8 mouse cellular contexts compared by ENCODE assay signal in genomic region chr7:73389871-73390294, GRCm38 (mm10). TPM values are rescaled to one million over a fixed set of nuclear protein-coding genes. Genes with fewer than 3 reads are reported as not detected.
DNase-seq lines count a peak whose midpoint lies in the region; ATAC-seq and TF ChIP-seq lines count a peak whose summit lies in the region.

No protein-coding gene starts in this region.

- WGBS in heart, embryonic 15.5 days = 2% methylated on average over 15 of the region's 15 CpGs
- under 1% methylated on average over 15 of the region's 15 CpGs for WGBS in hindbrain, embryonic 12.5 days
- 3% methylated on average over 15 of the region's 15 CpGs for WGBS in lung, embryonic 14.5 days
- 4% methylated on average over 15 of the region's 15 CpGs for WGBS in stomach, embryonic 15.5 days

- no peaks in the 10 kb centered on the region for H3K9me3 ChIP-seq in heart, embryonic 15.5 days (replicated peaks)
- H3K9me3 ChIP-seq in hindbrain, embryonic 12.5 days (replicated peaks) = no peaks in the 10 kb centered on the region
- no peaks in the 10 kb centered on the region for H3K9me3 ChIP-seq in lung, embryonic 14.5 days (ENCODE audit: low read depth, low read length)
- no peaks in the 10 kb centered on the region for H3K9me3 ChIP-seq in stomach, embryonic 15.5 days

- peak overlapping the region; percentile 94 for H3K4me2 ChIP-seq in heart, embryonic 15.5 days
- peak overlapping the region; percentile 80 for H3K4me2 ChIP-seq in hindbrain, embryonic 12.5 days (replicated peaks)
- H3K4me2 ChIP-seq in lung, embryonic 14.5 days = peak overlapping the region; percentile 79
- H3K4me2 ChIP-seq in stomach, embryonic 15.5 days = peak overlapping the region; percentile 73

- H3K27me3 ChIP-seq in heart, embryonic 15.5 days = peaks cover 37% of the 10 kb centered on the region
- no peaks in the 10 kb centered on the region for H3K27me3 ChIP-seq in hindbrain, embryonic 12.5 days
- no peaks in the 10 kb centered on the region for H3K27me3 ChIP-seq in lung, embryonic 14.5 days (ENCODE audit: insufficient read depth, low read length)
- no peaks in the 10 kb centered on the region for H3K27me3 ChIP-seq in stomach, embryonic 15.5 days (replicated peaks)

- no peak overlapping the region for H3K27ac ChIP-seq in heart, embryonic 15.5 days
- peak overlapping the region; percentile 94 for H3K27ac ChIP-seq in hindbrain, embryonic 12.5 days
- peak overlapping the region; percentile 98 for H3K27ac ChIP-seq in lung, embryonic 14.5 days (ENCODE audit: low read depth)
- H3K27ac ChIP-seq in stomach, embryonic 15.5 days = peak overlapping the region; percentile 79
- H3K27ac ChIP-seq in left cerebral cortex, adult 2 months = no peak overlapping the region

- H3K36me3 ChIP-seq in heart, embryonic 15.5 days = no peaks in the 10 kb centered on the region
- H3K36me3 ChIP-seq in hindbrain, embryonic 12.5 days = peaks cover 9% of the 10 kb centered on the region
- 0 out of 2 replicates have a peak, but pooled peaks cover under 1% of the 10 kb centered on the region for H3K36me3 ChIP-seq in lung, embryonic 14.5 days (ENCODE audit: insufficient read depth)
- H3K36me3 ChIP-seq in stomach, embryonic 15.5 days = no peaks in the 10 kb centered on the region

- ATAC-seq in heart, embryonic 15.5 days (replicated peaks; ENCODE audit: insufficient number of reproducible peaks, insufficient read depth, low FRiP score, low read depth) = no peak
- 0 out of 2 replicates have a peak, but pooled peaks have one; percentile 17 for ATAC-seq in hindbrain, embryonic 12.5 days (ENCODE audit: low FRiP score)
- peak; percentile 13; the same call in 1 of the 2 replicates for ATAC-seq in lung, embryonic 14.5 days (ENCODE audit: insufficient read depth)
- ATAC-seq in stomach, embryonic 15.5 days (ENCODE audit: insufficient read depth, low FRiP score, low read depth) = no peak

- peak overlapping the region; percentile 74 for H3K4me3 ChIP-seq in heart, embryonic 15.5 days
- H3K4me3 ChIP-seq in hindbrain, embryonic 12.5 days = peak overlapping the region; percentile 75
- H3K4me3 ChIP-seq in lung, embryonic 14.5 days (ENCODE audit: low read depth, low read length) = peak overlapping the region; percentile 84
- H3K4me3 ChIP-seq in stomach, embryonic 15.5 days (replicated peaks) = peak overlapping the region; percentile 66; the same call in 1 of the 2 replicates
- no peak overlapping the region for H3K4me3 ChIP-seq in left cerebral cortex, adult 2 months

- DNase-seq in heart, adult 18-20 months = no peak
- peak; percentile 73 for DNase-seq in lung, embryonic 14.5 days
- DNase-seq in left cerebral cortex, adult 2 months (ENCODE audit: extremely low spot score in 1 of 2, low spot score in 2 of 2) = no peak
- no peak for DNase-seq in frontal cortex, postnatal 10 days (ENCODE audit: low spot score in 2 of 2)
- DNase-seq in MN1 (ENCODE audit: low spot score) = no peak

- intact Hi-C loops in left cerebral cortex, adult 2 months (cut with DNase I) = loop anchor here (2.0 kb wide), 1 partner anchor 13 kb away; no protein-coding TSS in a partner anchor

- no peak for TF ChIP-seq CTCF in lung, embryonic 14.5 days (IDR thresholded peaks at IDR 0.05; ENCODE audit: low read depth)
- TF ChIP-seq CTCF in left cerebral cortex, adult 2 months (IDR thresholded peaks at IDR 0.05) = no peak

- no peak overlapping the region for H3K9ac ChIP-seq in heart, embryonic 15.5 days
- peak overlapping the region; percentile 95 for H3K9ac ChIP-seq in hindbrain, embryonic 12.5 days
- peak overlapping the region; percentile 23; the same call in 1 of the 2 replicates for H3K9ac ChIP-seq in lung, embryonic 14.5 days
- no peak overlapping the region for H3K9ac ChIP-seq in stomach, embryonic 15.5 days

- peaks cover 25% of the 10 kb centered on the region for H3K4me1 ChIP-seq in heart, embryonic 15.5 days (replicated peaks)
- H3K4me1 ChIP-seq in hindbrain, embryonic 12.5 days = peaks cover 63% of the 10 kb centered on the region
- peaks cover 10% of the 10 kb centered on the region; the same call in 1 of the 2 replicates for H3K4me1 ChIP-seq in lung, embryonic 14.5 days (ENCODE audit: insufficient read depth)
- peaks cover 21% of the 10 kb centered on the region for H3K4me1 ChIP-seq in stomach, embryonic 15.5 days

RNA-seq across cellular contexts. Expression of gene Rgma, which starts 14.6 kb away (rescaled TPM):
- 3.3 and 5.9 TPM in 2 replicates for polyA plus RNA-seq in heart, embryonic 15.5 days (2015; fragmentation: Nextera tagmentation; extraction: Ambion mirVana)
- total RNA-seq in heart, adult 18-20 months (2021) = 10 to 100 TPM; 34.5 to 51.1 TPM
- 55.3 and 55.7 TPM in 2 replicates for polyA plus RNA-seq in hindbrain, embryonic 12.5 days (2016; fragmentation: Nextera tagmentation; extraction: Ambion mirVana)
- polyA plus RNA-seq in lung, embryonic 14.5 days (2014; fragmentation: Nextera tagmentation; extraction: Ambion mirVana) = 19.0 and 22.8 TPM in 2 replicates
- polyA plus RNA-seq in stomach, embryonic 15.5 days (2015; fragmentation: Nextera tagmentation; extraction: Ambion mirVana) = 12.1 and 14.9 TPM in 2 replicates
- total RNA-seq in left cerebral cortex, adult 2 months (2021) = 10 to 100 TPM; 52.3 to 54.6 TPM

Comparison
In these comparisons a context has a peak if more than half of its experiments do, and no peak if none do; other contexts are left out.
1. ATAC-seq: peak in hindbrain, embryonic 12.5 days (single experiment) and lung, embryonic 14.5 days (single experiment); none in heart, embryonic 15.5 days (single experiment) and stomach, embryonic 15.5 days (single experiment).
2. H3K27ac ChIP-seq: peak in hindbrain, embryonic 12.5 days (single experiment), lung, embryonic 14.5 days (single experiment) and stomach, embryonic 15.5 days (single experiment); none in heart, embryonic 15.5 days (single experiment) and left cerebral cortex, adult 2 months (single experiment).
3. H3K9ac ChIP-seq: peak in hindbrain, embryonic 12.5 days (single experiment) and lung, embryonic 14.5 days (single experiment); none in heart, embryonic 15.5 days (single experiment) and stomach, embryonic 15.5 days (single experiment).
4. Peak in every context shown above with its lines, with median percentiles within 50 percentile points of each other: H3K4me2 ChIP-seq.